Mouse (Mus musculus) embryonic fibroblast, embryonic 13.5 days (primary cell): ENCODE data around the gene Vmn1r215.

Experiments used
- CTCF ChIP-seq: IDR thresholded peaks from 2 replicates; pipeline ENCODE4 v1.5.1; 2011; ENCODE audit warnings: mild to moderate bottlenecking, control low read depth, low read length, moderate library complexity, borderline replicate concordance; ENCODE audit not compliant: insufficient read depth
- POLR2A ChIP-seq: IDR thresholded peaks from 2 replicates; pipeline ENCODE4 v1.6.1; 2011; ENCODE audit warnings: low read depth, mild to moderate bottlenecking, control low read depth, low read length, moderate library complexity

- TF ChIP-seq POLR2A (no peak), CTCF (no peak)
These were observed 52.8 kb downstream of the Vmn1r215 start for GRCm38 (mm10) chr13:23120611-23121010.
